Mouse (Mus musculus) thymus, adult 2 months (tissue): ENCODE results near the gene Dntt. TPM values are rescaled to one million over a fixed set of nuclear protein-coding genes. Genes with fewer than 3 reads are reported as not detected.

Experiments
- DNase-seq: peaks from one replicate; pipeline ENCODE4 v3.0.0; 2021
- H3K27ac ChIP-seq: fragments of 200-500 bp; 2 replicates; pipeline ENCODE4 v1.5.1; 2012; ENCODE audit warnings: low read length, control low read depth; ENCODE audit not compliant: control insufficient read depth, insufficient read depth
- H3K27me3 ChIP-seq: fragments of 200-500 bp; 2 replicates; pipeline ENCODE4 v1.6.1; 2012; ENCODE audit warnings: mild to moderate bottlenecking, low read length, moderate library complexity, mixed read lengths; ENCODE audit not compliant: control insufficient read depth, insufficient read depth
- H3K36me3 ChIP-seq: fragments of 200-500 bp; 2 replicates; pipeline ENCODE4 v1.6.1; 2012; ENCODE audit warnings: mild to moderate bottlenecking, low read length, moderate library complexity; ENCODE audit not compliant: control insufficient read depth, insufficient read depth
- H3K4me1 ChIP-seq: fragments of 200-500 bp; replicated peaks from 2 replicates; pipeline ENCODE4 v1.6.1; 2012; ENCODE audit warnings: low read length; ENCODE audit not compliant: control insufficient read depth, insufficient read depth
- H3K4me3 ChIP-seq: fragments of 200-500 bp; 2 replicates; pipeline ENCODE4 v1.5.1; 2012; ENCODE audit warnings: mild to moderate bottlenecking, low read length, control low read depth, moderate library complexity; ENCODE audit not compliant: control insufficient read depth, insufficient read depth
- CTCF ChIP-seq: fragments of 200-500 bp; IDR thresholded peaks from 2 replicates; pipeline ENCODE4 v1.5.1; 2012; ENCODE audit warnings: mild to moderate bottlenecking, control low read depth, low read length, moderate library complexity, borderline replicate concordance; ENCODE audit not compliant: control insufficient read depth, poor library complexity, insufficient read depth; ENCODE audit errors: extremely low read depth
- POLR2A ChIP-seq: fragments of 200-500 bp; IDR thresholded peaks from 2 replicates; pipeline ENCODE4 v1.6.1; 2012; ENCODE audit warnings: mild to moderate bottlenecking, low read length, control low read depth, moderate library complexity; ENCODE audit not compliant: control insufficient read depth, poor library complexity, insufficient read depth; ENCODE audit errors: extremely low read depth
- WGBS: fragments of 180-500 bp; shearing (Covaris S2); methylation state at CpG from one replicate; pipeline ENCODE4 v1.1.7; 2018; 5-methylcytosine and 5-hydroxymethylcytosine counted together
- polyA plus RNA-seq: library from polyadenylated mRNA; depleted of rRNA; stranded (reverse); fragments of >200 nt; gene quantifications from 2 replicates; pipeline ENCODE4 v1.2.3, GENCODE M21; 2012

Gene Dntt
- polyA plus RNA-seq, 1 experiment, result 401 TPM

DNA sequence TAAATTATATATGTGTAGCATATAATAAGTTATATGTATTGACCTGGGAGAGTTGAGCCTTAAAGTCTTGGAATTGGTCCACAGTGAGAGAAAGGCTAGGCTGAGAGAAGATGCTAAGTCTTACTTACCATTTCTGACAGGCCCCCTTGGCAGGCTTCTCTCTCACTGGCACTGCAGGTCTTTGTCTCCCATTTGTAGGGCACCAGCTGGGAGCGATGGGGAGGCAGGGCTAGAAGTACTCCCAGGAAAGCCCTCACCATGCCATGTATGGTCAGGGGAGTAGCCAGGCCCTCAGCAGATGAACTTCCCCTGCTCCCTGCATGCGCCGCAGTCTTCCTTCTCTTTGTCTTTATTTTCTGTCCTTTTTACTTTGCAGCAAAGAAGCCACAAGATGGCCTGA, 47.8 kb downstream of the Dntt start, which contains the start of gene Opalin:
TSS of gene Opalin (minus strand) at position 208 of the 400 bp plus-strand sequence.
- no peak for DNase-seq
- Histone ChIP-seq H3K27ac (no peak within 1 kb of the TSS), H3K36me3 (no peaks in the 10 kb centered on the region), H3K27me3 (no peaks in the 10 kb centered on the region), H3K4me1 (no peaks in the 10 kb centered on the region), H3K4me3 (no peak within 1 kb of the TSS)
- TF ChIP-seq CTCF (no peak), POLR2A (no peak)
- WGBS, result 90% methylated on average over 3 of the region's 3 CpGs

DNA sequence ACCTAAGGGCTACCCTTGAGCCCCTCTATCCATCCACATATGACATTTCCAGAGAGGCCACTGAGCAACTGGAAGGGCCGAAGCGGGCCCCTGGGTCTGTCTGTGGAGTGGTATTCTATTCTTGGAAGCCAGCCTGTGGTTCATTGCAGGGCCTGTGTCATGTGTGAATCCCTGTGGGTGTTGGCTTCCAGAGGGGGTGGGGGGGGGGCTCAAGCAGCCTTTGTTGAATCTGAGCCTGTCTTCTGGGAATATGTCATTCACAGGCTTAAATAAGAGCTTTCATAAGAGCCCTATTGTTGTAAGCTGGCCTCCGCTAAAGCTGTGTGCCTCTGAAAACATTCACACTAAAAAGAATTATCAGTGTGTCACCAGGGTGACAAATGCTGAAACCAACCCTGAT, 52.5 kb downstream of the Dntt start:
- H3K4me1 ChIP-seq, result no peaks in the 10 kb centered on the region
- WGBS, result 91% methylated on average over 3 of the region's 3 CpGs
- H3K36me3 ChIP-seq, result no peaks in the 10 kb centered on the region
- TF ChIP-seq POLR2A (no peak), CTCF (no peak)
- no peaks in the 10 kb centered on the region for H3K27me3 ChIP-seq
- H3K27ac ChIP-seq, result no peak overlapping the region
- no peak overlapping the region for H3K4me3 ChIP-seq
- DNase-seq, result no peak

- Histone ChIP-seq H3K4me3 (no peak overlapping the region), H3K36me3 (no peaks in the 10 kb centered on the region), H3K4me1 (peaks cover 8% of the 10 kb centered on the region), H3K27me3 (no peaks in the 10 kb centered on the region), H3K27ac (no peak overlapping the region)
- no peak for DNase-seq
- TF ChIP-seq CTCF, result no peak
- no peak for TF ChIP-seq POLR2A
- 92% methylated on average over 14 of the region's 14 CpGs for WGBS
Observed at GRCm38 (mm10) chr19:41083646-41084045, 54.6 kb downstream of the Dntt start.

GRCm38 (mm10) chr19:41086289-41086688, 57.2 kb downstream of the Dntt start:
- WGBS, result 85% methylated on average over 6 of the region's 6 CpGs
- TF ChIP-seq POLR2A, result no peak
- Histone ChIP-seq H3K27me3 (no peaks in the 10 kb centered on the region), H3K36me3 (no peaks in the 10 kb centered on the region), H3K27ac (no peak overlapping the region), H3K4me1 (peaks cover 9% of the 10 kb centered on the region), H3K4me3 (no peak overlapping the region)
- DNase-seq, result no peak

- 0% methylated on average over 2 of the region's 2 CpGs for WGBS
- H3K36me3 ChIP-seq, result no peaks in the 10 kb centered on the region
- H3K4me1 ChIP-seq, result peaks cover 9% of the 10 kb centered on the region
- no peak overlapping the region for H3K27ac ChIP-seq
- no peak for TF ChIP-seq CTCF
- TF ChIP-seq POLR2A, result no peak
- H3K4me3 ChIP-seq, result no peak overlapping the region
- DNase-seq, result peak; percentile 75
- H3K27me3 ChIP-seq, result no peaks in the 10 kb centered on the region
Observed at GRCm38 (mm10) chr19:41086700-41087099, 57.6 kb downstream of the Dntt start.

DNA sequence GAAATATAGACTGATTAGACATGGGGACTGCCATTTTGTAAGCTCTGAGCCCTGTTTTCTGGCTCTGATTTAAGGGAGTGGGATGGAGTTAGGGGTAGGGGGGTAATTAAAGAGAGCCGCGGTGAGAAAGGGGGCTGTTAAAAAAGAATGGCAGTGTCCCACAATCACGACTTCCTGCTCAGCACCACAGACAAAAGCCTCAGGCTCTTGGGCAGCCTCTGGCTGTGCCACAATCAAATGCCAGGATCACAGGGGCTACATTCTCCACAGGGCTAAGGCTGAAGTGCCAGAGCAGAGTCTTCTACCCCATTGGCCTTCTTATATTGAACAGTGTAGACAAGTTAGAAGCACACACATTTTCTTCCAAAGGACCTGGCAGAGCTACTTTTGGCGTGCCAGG, 58.8 kb downstream of the Dntt start:
- DNase-seq, result no peak
- H3K4me3 ChIP-seq, result no peak overlapping the region
- 22% methylated on average over 4 of the region's 4 CpGs for WGBS
- H3K36me3 ChIP-seq, result no peaks in the 10 kb centered on the region
- H3K27ac ChIP-seq, result no peak overlapping the region
- H3K27me3 ChIP-seq, result no peaks in the 10 kb centered on the region
- TF ChIP-seq CTCF (no peak), POLR2A (no peak)
- peaks cover 9% of the 10 kb centered on the region for H3K4me1 ChIP-seq

GRCm38 (mm10) chr19:41088491-41088890, 59.4 kb downstream of the Dntt start:
- peak; percentile 40 for DNase-seq
- Histone ChIP-seq H3K4me1 (peaks cover 9% of the 10 kb centered on the region), H3K27me3 (no peaks in the 10 kb centered on the region), H3K4me3 (0 out of 2 replicates have a peak overlapping the region, but pooled peaks have one; percentile 15), H3K27ac (no peak overlapping the region), H3K36me3 (no peaks in the 10 kb centered on the region)
- TF ChIP-seq CTCF, result no peak
- no peak for TF ChIP-seq POLR2A
- 17% methylated on average over 18 of the region's 18 CpGs for WGBS
